Mouse (Mus musculus) liver, adult 10 weeks (tissue): ENCODE data around the gene Ubxn2a. TPM values are rescaled to one million over a fixed set of nuclear protein-coding genes. Genes with fewer than 3 reads are reported as not detected.

Experiments used
- polyA plus RNA-seq: library from polyadenylated mRNA; stranded (reverse); fragments of 350-450 nt; fragmentation: Illumina TruSeq; extraction: RNeasy Lipid Tissue Mini Kit (QIAGEN cat#74804); gene quantifications from one replicate; pipeline ENCODE4 v1.2.3, GENCODE M21; 2014; ENCODE audit warnings: low read depth, low replicate concordance

Gene Ubxn2a
- 48.2 TPM for polyA plus RNA-seq

DNA sequence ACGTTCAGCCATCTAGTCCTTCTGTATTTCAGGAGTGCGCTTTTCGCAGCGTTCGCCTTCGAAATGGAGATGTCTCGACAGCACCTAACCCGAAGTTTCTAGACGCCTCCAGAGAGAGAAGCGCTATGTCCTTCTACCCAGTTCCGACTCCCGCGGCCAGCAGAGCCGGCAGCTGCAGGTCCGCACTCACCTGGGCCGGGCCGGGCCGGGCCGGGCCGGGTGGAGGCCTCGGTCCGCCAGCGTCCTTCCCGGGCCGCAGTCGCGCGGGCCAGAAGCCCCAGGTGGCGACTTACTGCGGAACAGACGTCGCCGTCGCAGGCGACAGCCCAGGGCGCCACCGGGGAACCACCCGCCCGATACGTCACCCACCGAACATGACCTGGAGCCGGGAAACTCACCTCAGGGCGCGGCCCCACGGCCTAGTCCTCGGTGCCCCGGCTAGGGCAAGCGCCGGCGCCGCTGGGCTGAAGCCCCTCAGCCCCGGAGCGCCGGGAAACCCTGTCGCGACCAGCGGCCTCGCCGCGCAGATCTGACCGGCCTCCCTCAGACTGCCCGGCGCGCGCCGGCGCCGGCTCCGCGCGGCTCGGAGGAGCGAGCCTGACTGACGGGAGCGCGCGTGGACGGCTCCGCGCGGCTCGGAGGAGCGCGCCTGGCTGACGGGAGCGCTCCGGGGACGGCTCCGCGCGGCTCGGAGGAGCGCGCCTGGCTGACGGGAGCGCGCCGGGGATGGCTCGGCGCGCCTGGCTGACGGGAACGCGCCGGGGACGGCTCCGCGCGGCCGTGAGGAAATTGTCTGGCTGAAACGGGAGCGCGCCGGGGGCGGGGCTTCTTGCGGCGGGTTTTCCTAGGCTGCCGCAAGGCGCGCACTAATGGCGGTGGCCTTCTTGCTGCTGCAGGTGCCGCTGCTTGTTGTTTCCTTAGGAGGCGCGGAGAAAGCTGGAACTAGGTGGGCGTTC, at the start of gene Ubxn2a:
Gene Ubxn2a (minus strand): TSS at position 755 of the 956 bp plus-strand sequence.

DNA sequence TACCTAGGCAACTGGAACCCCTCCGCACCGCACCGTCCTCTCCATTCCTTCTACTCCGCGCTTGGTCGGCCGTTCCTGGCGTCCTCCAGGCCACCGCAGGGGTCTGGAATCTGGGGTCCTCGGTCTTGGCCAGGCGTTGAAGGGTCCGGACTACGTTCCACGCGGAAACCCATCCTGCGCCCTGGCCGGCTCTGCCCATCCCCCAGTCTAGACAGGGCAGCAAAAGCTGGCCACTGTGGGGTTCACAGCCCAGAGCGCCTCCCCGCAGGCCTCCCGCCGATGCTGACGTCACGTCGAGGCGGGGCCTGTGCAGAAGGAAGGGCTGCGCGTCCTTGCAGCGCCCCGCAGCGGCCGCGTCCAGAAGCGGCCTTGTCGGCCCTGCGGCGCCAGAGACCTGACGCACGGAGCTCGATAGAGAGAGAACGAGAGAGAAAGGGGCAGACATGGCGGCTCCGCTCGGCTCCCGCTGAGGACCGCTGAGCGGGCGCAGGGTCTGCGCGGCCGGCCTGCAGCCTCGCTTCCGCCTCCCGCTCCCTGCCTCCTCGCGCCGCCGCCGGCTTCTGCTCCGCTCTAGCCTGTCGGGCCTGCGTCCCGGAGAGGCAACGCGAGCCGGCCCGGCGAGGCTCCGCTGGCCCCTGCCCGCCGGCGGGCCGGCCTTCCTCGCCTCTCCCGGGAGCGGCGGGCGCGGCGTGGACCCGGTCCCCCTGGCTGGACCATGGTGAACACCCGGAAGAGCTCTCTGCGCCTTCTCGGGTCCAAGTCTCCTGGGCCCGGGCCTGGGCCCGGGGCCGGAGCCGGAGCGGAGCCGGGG, 9.7 kb upstream of the Ubxn2a start, which contains the start of gene Atad2b:
Gene Atad2b (plus strand): TSS at position 360 of the 811 bp plus-strand sequence.

DNA sequence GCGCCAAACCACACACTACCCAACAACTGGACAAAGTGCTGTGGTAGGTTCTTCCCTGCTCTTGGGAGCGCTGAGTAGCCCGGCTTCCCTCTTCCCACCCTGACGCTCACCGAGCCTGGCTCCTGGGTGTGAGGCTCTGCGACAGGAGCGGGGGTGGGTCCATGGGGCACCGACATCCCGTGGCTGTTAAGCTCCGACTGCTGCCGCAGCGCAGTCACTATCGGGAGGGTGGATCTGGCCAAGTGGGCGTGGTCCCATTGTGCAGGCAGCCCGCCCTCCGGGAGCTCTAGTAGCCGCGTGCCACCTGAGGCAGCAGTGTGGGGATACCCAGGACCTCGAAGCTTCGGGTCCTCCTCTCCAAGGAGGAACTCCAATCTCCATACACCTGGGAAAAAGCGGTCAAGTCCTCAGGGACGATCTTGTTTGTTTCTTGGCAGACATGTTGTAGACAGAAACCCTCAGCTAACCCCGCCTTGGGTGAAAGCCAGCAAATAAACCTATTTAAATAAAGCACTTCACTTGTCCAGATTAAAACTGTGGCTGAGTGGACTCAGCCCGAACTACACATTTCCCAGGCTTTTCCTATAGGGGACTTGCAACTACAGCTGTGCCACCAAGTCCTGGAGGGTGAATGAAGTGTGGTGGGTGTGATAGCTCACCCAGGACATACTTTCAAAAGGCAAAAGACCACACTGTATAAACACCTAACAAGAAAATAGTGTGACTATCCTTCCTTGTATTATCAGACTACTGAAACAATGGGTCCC, 33.2 kb downstream of the Ubxn2a start, which contains the start of gene Mfsd2b:
Gene Mfsd2b (minus strand): TSS at position 199 of the 767 bp plus-strand sequence.

DNA sequence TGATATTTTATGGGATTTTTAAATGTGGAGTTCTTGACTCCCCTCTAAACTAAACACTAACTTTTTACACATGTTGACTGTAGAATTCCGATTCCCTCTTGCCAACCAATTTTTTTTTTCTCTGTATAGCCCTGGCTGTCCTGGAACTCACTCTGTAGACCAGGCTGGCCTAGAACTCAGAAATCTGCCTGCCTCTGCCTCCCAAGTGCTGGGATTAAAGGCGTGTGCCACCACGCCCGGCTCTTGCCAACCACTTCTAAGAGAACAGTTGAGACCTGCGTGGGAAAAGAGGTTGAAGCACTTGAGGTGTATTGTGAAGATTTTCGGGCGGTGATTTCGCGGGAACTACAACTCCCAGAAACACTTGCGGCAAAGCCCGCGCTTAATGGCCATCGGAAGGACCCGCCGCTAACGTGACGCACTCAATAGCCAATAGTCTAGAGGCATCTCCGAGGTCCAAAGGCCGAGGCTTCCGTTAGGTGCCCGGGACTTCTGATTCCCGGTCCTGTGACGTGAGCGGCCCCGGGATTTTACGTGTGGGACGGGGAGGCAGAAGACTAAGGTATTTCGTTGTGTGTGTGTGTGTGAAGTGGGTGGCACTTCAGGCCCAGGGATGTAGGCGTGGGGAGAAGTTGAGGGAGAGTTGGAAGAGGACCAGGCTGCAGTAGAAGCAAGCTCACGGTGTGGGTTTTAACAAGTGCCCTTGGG, 64.5 kb downstream of the Ubxn2a start, which contains the start of gene Wdcp:
Gene Wdcp (plus strand): TSS at position 414 of the 708 bp plus-strand sequence.

DNA sequence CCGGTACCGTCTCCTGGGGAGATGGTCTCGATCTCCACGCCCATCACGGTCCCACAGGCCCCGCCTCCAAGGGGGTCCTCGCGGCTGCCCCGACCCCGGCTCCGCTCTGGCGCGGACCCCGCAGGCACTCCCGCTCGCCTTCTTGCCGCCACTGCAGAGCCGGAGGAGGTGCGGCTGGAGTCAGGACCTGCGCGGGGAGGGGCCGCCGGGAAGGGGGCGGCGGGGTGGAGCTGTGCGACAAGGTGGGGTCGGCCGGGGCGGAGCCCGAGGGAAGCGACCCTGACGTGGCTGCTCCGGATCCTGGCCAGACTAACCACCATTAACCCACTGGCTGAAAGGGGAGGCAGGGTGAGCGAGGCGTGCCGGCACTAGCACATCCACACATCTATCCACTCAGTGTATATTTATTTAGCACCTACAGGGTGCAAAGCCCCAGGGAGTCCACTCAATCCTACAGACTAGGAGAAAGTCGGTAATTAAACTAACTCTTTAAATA, 66.1 kb downstream of the Ubxn2a start, which contains the start of gene Fkbp1b:
Gene Fkbp1b (minus strand): TSS at position 200 of the 496 bp plus-strand sequence.

Other genes with a start within 250 kb of the Ubxn2a start
- gene Fam228a, start 169.3 kb downstream of the Ubxn2a start, polyA plus RNA-seq: 0.32 TPM
- 2.0 TPM for gene Pfn4, start 138.7 kb downstream of the Ubxn2a start, polyA plus RNA-seq
- gene Fam228b, start 138.4 kb downstream of the Ubxn2a start, polyA plus RNA-seq: 5.7 TPM
- gene Sf3b6, start 90.2 kb downstream of the Ubxn2a start, polyA plus RNA-seq: 160 TPM
- gene Fkbp1b, start 66.1 kb downstream of the Ubxn2a start, polyA plus RNA-seq: not detected
- 4.9 TPM for gene Wdcp, start 64.4 kb downstream of the Ubxn2a start, polyA plus RNA-seq
- gene Mfsd2b, start 33.3 kb downstream of the Ubxn2a start, polyA plus RNA-seq: not detected
- gene Atad2b, start 9.6 kb upstream of the Ubxn2a start, polyA plus RNA-seq: 10.8 TPM